Mouse (Mus musculus): ENCODE data around the gene Gm572. TPM values are rescaled to one million over a fixed set of nuclear protein-coding genes. Genes with fewer than 3 reads are reported as not detected.

Gene Gm572
- polyA plus RNA-seq, 1 experiment from 2014 or later = 0.17 TPM

Other genes starting within 250 kb of the Gm572 start
- gene Ubiad1, start 198.5 kb upstream of the Gm572 start, polyA plus RNA-seq (2015; fragmentation: Nextera tagmentation; extraction: Ambion mirVana) = 20.0 and 20.6 TPM in 2 replicates
- gene Mtor, start 194.7 kb upstream of the Gm572 start, polyA plus RNA-seq (2015; fragmentation: Nextera tagmentation; extraction: Ambion mirVana) = 11.7 and 11.9 TPM in 2 replicates
- 9.3 and 10.4 TPM in 2 replicates for gene Angptl7, start 142.9 kb upstream of the Gm572 start, polyA plus RNA-seq (2015; fragmentation: Nextera tagmentation; extraction: Ambion mirVana)
- 61.3 and 62.5 TPM in 2 replicates for gene Exosc10, start 84.9 kb upstream of the Gm572 start, polyA plus RNA-seq (2015; fragmentation: Nextera tagmentation; extraction: Ambion mirVana)
- gene Srm, start 51.8 kb upstream of the Gm572 start, polyA plus RNA-seq (2015; fragmentation: Nextera tagmentation; extraction: Ambion mirVana) = 122 and 131 TPM in 2 replicates
- 0.48 TPM in 1 of 2 replicates, not detected in the other for gene Masp2, start 40.8 kb upstream of the Gm572 start, polyA plus RNA-seq (2015; fragmentation: Nextera tagmentation; extraction: Ambion mirVana)
- 170 and 176 TPM in 2 replicates for gene Tardbp, start 16.3 kb upstream of the Gm572 start, polyA plus RNA-seq (2015; fragmentation: Nextera tagmentation; extraction: Ambion mirVana)
- gene Casz1, start 161.1 kb downstream of the Gm572 start, polyA plus RNA-seq (2015; fragmentation: Nextera tagmentation; extraction: Ambion mirVana) = 18.3 and 20.2 TPM in 2 replicates

Data from heart, embryonic 13.5 days (tissue).